Mouse (Mus musculus): Measurements from ENCODE around the gene Ptprf. TPM values are rescaled to one million over a fixed set of nuclear protein-coding genes. Genes with fewer than 3 reads are reported as not detected.
A peak's percentile ranks its signal among the peaks of the same experiment; 100 is the strongest.

The Ptprf gene
- polyA plus RNA-seq, 1 experiment from 2014 or later, result 14.3 TPM

DNA sequence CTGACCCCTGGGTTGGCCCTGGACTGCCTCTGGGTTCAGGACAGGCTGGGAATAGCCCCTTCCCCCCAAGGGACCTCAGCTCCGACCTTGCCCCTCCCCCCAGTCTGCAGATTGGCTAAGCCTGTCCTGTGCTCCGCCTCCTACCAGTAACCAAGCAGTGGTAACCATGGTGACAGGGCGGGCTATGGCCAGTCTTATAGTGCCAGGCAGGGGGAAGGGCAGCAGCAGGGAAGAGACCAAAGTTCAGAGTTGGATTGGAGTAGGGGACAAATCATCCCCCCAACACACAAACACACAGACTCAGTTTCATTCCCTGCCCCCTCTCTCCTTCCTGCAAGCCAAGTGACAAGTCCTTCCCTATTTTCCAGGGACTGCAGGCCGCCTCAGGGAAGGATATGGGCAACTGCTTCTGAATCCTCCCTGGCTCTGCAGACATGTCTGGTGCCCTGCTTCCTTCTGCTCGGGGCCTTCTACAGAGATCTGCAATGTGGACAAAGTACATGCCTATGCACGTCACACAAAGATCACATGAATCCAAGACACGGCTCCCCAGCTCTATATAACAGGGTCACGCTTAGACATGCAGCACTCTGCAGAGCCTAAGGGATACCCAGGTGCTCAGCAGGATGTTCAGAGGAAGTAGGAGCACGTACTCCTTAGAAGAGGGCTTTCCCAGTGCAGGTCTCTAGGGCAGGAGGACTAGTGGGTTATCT is 14.5 kb downstream of the Ptprf start:
- peak; percentile 86 for ATAC-seq (ENCODE audit: low read depth)

DNA sequence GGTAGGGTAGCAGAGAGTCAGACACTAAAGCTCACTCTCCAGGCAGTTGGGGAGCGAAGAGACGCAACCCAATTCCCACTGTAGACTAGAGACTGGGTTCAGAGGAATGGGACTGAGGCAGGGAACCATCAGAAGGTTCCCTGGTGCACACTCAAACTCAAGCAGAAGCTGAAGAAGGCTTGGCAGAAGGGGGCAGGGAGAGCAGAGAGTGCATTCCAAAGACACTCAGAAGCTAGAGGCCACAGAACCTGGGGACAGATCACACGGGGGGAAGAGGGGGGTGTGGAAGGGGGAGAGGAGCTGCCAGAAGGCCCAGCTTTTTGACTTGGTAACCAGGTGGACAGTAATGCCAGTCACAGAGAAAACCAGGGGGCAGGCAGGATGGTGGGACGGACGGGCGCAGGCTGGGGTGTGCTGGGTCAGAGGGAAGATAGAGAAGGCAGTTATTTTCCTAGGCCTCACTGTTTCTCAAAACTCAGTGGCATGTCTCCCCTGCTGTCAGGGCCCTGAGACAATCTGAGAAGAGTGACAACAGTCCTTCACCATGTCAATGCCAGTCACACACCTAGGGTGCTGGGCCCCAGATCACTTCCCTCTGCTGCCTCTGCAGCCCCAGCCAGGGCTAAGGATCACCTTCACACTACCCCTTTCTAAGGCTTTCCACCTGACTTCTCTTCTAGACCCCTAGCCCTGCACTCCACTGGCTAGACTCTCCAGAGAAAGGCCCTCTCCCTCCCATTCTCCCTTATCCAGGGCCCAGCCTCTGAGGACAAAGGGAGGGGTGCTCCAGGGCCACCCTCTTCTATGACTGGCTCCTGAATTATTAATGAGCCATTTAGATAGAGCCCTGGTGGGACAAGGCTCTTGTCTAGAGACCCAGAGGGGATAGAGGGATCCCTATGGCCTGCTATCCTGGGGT is 15.3 kb downstream of the Ptprf start:
- Histone ChIP-seq H3K4me3 (ENCODE audit: low read depth, low read length) (no peak overlapping the region), H3K9ac (ENCODE audit: low read depth, low read length) (no peak overlapping the region), H3K27ac (ENCODE audit: low read length) (peak overlapping the region; percentile 13), H3K27me3 (ENCODE audit: control insufficient read depth, insufficient read depth, low read depth, low read length) (no peaks in the 10 kb centered on the region), H3K9me3 (replicated peaks; ENCODE audit: control insufficient read depth, low read length) (no peaks in the 10 kb centered on the region; the same call in 1 of the 2 replicates), H3K36me3 (ENCODE audit: control insufficient read depth, insufficient read depth) (peaks cover 2% of the 10 kb centered on the region; the same call in 1 of the 2 replicates), H3K4me2 (ENCODE audit: low read depth, low read length) (no peak overlapping the region), H3K4me1 (ENCODE audit: control insufficient read depth, low read depth, low read length) (peaks cover 29% of the 10 kb centered on the region)
- peak; percentile 35 for ATAC-seq (ENCODE audit: low read depth)
- WGBS (ENCODE audit: insufficient replicate concordance), result 62% methylated on average over 6 of the region's 6 CpGs

More for the DNA sequence above, 14.5 kb downstream of the Ptprf start:
- peak overlapping the region; percentile 13 for H3K27ac ChIP-seq (ENCODE audit: low read length)
- H3K4me2 ChIP-seq (ENCODE audit: low read depth, low read length), result peak overlapping the region; percentile 25; the same call in 1 of the 2 replicates
- WGBS (ENCODE audit: insufficient replicate concordance), result 35% methylated on average over 9 of the region's 9 CpGs
- no peak overlapping the region for H3K9ac ChIP-seq (ENCODE audit: low read depth, low read length)
- H3K27me3 ChIP-seq (ENCODE audit: control insufficient read depth, insufficient read depth, low read depth, low read length), result no peaks in the 10 kb centered on the region
- no peaks in the 10 kb centered on the region for H3K9me3 ChIP-seq (replicated peaks; ENCODE audit: control insufficient read depth, low read length)
- no peak overlapping the region for H3K4me3 ChIP-seq (ENCODE audit: low read depth, low read length)
- peaks cover 29% of the 10 kb centered on the region for H3K4me1 ChIP-seq (ENCODE audit: control insufficient read depth, low read depth, low read length)
- no peaks in the 10 kb centered on the region for H3K36me3 ChIP-seq (ENCODE audit: control insufficient read depth, insufficient read depth)

DNA sequence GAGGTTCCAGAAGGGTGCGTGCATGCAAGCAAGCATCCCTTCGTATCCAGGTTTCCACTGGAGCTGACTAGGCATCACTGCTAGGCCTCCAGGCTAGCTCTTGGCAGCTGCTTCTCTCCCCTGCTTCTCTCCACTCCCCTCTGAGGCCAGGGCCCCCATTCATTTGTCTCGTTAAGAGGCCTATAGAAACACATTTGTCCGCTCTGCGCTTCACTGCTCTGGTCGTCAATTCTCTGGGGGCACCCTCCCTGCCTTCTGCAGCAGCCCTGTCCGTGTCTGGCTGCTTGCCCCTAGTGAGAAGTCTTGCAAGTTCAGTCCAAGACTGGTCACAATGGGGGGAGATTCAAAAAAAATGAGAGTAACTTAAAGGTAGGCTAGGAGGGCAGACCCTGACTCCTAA is 16.7 kb downstream of the Ptprf start:
- no peak overlapping the region for H3K9ac ChIP-seq (ENCODE audit: low read depth, low read length)
- H3K4me2 ChIP-seq (ENCODE audit: low read depth, low read length), result no peak overlapping the region
- ATAC-seq (ENCODE audit: low read depth), result no peak
- no peak overlapping the region for H3K27ac ChIP-seq (ENCODE audit: low read length)
- H3K36me3 ChIP-seq (ENCODE audit: control insufficient read depth, insufficient read depth), result peaks cover 5% of the 10 kb centered on the region; the same call in 1 of the 2 replicates
- 58% methylated on average over 7 of the region's 7 CpGs for WGBS (ENCODE audit: insufficient replicate concordance)
- H3K4me3 ChIP-seq (ENCODE audit: low read depth, low read length), result no peak overlapping the region
- no peaks in the 10 kb centered on the region for H3K27me3 ChIP-seq (ENCODE audit: control insufficient read depth, insufficient read depth, low read depth, low read length)
- H3K9me3 ChIP-seq (replicated peaks; ENCODE audit: control insufficient read depth, low read length), result no peaks in the 10 kb centered on the region; the same call in 1 of the 2 replicates
- peaks cover 27% of the 10 kb centered on the region for H3K4me1 ChIP-seq (ENCODE audit: control insufficient read depth, low read depth, low read length)

DNA sequence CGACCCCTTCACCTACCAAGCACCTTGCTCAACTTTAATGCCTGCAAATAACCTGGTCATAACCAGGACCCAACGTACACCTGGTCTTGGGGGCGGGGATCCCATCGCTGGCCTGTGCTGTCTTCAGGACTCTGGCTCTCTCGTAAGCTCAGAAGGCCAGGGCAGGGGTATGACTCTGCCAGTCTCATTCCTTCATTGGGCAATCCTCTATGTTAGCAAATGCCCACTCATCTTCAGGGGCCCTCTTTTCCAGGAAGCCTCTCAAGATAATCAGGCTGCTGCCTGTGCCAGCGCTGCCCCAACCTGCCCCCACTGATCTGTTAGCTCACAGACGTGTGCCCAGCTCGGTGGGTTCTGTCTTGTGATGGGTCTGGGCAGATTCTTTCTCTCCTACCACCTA is 17.2 kb downstream of the Ptprf start:
- Histone ChIP-seq H3K4me1 (ENCODE audit: control insufficient read depth, low read depth, low read length) (peaks cover 27% of the 10 kb centered on the region), H3K27ac (ENCODE audit: low read length) (peak overlapping the region; percentile 22), H3K36me3 (ENCODE audit: control insufficient read depth, insufficient read depth) (peaks cover 5% of the 10 kb centered on the region; the same call in 1 of the 2 replicates), H3K9me3 (replicated peaks; ENCODE audit: control insufficient read depth, low read length) (no peaks in the 10 kb centered on the region; the same call in 1 of the 2 replicates), H3K27me3 (ENCODE audit: control insufficient read depth, insufficient read depth, low read depth, low read length) (no peaks in the 10 kb centered on the region), H3K4me3 (ENCODE audit: low read depth, low read length) (no peak overlapping the region), H3K4me2 (ENCODE audit: low read depth, low read length) (no peak overlapping the region), H3K9ac (ENCODE audit: low read depth, low read length) (no peak overlapping the region)
- WGBS (ENCODE audit: insufficient replicate concordance), result 54% methylated on average over 8 of the region's 8 CpGs
- no peak for ATAC-seq (ENCODE audit: low read depth)

DNA sequence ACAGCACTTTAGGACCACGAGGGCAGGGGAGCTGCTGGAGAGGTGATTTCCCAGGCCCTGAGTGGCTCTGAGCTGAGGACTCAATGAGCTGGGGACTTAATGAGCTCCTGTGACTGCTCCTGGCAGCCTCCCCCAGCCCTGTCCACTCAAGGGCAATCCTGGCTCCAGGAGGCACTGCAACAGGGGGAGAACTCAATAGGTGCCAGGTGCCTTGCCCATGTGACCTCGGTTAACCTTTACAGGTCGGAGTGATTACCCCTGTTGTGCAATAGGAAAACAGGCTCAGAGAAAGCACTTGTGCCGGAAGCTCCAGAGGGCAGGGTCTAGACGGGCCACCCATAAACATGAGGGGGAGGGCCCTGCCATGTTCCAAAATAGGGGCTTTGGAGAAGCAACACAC is 17.7 kb downstream of the Ptprf start:
- peak; percentile 51 for ATAC-seq (ENCODE audit: low read depth)
- Histone ChIP-seq H3K4me3 (ENCODE audit: low read depth, low read length) (no peak overlapping the region), H3K4me1 (ENCODE audit: control insufficient read depth, low read depth, low read length) (peaks cover 27% of the 10 kb centered on the region), H3K4me2 (ENCODE audit: low read depth, low read length) (no peak overlapping the region), H3K27me3 (ENCODE audit: control insufficient read depth, insufficient read depth, low read depth, low read length) (no peaks in the 10 kb centered on the region), H3K36me3 (ENCODE audit: control insufficient read depth, insufficient read depth) (peaks cover 5% of the 10 kb centered on the region; the same call in 1 of the 2 replicates), H3K9me3 (replicated peaks; ENCODE audit: control insufficient read depth, low read length) (no peaks in the 10 kb centered on the region; the same call in 1 of the 2 replicates), H3K9ac (ENCODE audit: low read depth, low read length) (no peak overlapping the region), H3K27ac (ENCODE audit: low read length) (peak overlapping the region; percentile 57; the same call in 1 of the 2 replicates)
- 35% methylated on average over 5 of the region's 5 CpGs for WGBS (ENCODE audit: insufficient replicate concordance)

DNA sequence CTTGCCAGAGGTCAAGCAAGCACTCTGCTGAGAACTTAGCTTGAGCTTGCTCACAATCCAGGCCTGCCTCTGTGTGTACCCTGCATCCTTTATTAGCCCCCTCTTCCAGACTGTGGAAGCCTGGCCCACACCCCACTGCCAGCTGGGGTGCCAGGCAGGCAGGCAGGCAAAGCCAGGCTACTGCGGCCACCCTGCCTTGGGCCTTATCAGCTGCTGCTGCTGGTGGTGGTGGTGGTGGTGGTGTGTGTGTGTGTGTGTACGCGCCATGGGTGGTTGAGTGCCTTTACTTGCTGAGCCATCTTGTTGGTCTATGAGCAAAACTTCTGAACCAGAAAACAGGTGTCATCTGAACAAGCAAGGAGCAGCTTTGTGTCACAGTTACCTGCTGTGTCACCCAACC is 18.3 kb downstream of the Ptprf start:
- H3K4me2 ChIP-seq (ENCODE audit: low read depth, low read length), result no peak overlapping the region

DNA sequence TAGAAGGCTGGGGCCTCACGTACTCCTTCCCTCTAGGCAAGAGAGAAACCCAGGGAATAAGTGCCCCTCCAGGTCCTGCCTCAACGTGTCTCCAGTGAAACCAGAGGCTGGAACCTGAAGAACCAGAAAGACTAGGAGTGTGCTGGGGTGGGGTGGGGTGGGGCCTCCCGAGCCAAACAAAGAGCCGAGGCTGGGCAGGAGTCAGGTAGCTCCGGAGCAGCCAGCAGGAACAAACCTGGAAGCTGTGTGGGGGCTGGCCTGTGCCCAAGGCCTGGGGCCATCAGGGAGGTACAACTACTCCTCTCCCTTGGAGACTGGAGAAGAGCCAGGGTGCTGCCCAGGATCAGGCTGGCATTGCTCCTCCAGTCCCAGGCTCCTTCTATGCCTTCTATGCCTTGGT is 18.9 kb downstream of the Ptprf start:
- no peaks in the 10 kb centered on the region; the same call in 1 of the 2 replicates for H3K9me3 ChIP-seq (replicated peaks; ENCODE audit: control insufficient read depth, low read length)
- H3K4me3 ChIP-seq (ENCODE audit: low read depth, low read length), result no peak overlapping the region
- 60% methylated on average over 5 of the region's 5 CpGs for WGBS (ENCODE audit: insufficient replicate concordance)
- no peak overlapping the region for H3K9ac ChIP-seq (ENCODE audit: low read depth, low read length)
- H3K4me1 ChIP-seq (ENCODE audit: control insufficient read depth, low read depth, low read length), result peaks cover 22% of the 10 kb centered on the region
- no peak overlapping the region for H3K27ac ChIP-seq (ENCODE audit: low read length)
- H3K36me3 ChIP-seq (ENCODE audit: control insufficient read depth, insufficient read depth), result peaks cover 5% of the 10 kb centered on the region; the same call in 1 of the 2 replicates
- no peak overlapping the region for H3K4me2 ChIP-seq (ENCODE audit: low read depth, low read length)
- no peak for ATAC-seq (ENCODE audit: low read depth)
- H3K27me3 ChIP-seq (ENCODE audit: control insufficient read depth, insufficient read depth, low read depth, low read length), result no peaks in the 10 kb centered on the region

More for the DNA sequence above, 18.3 kb downstream of the Ptprf start:
- Histone ChIP-seq H3K9ac (ENCODE audit: low read depth, low read length) (no peak overlapping the region), H3K9me3 (replicated peaks; ENCODE audit: control insufficient read depth, low read length) (no peaks in the 10 kb centered on the region; the same call in 1 of the 2 replicates), H3K27ac (ENCODE audit: low read length) (peak overlapping the region; percentile 57; the same call in 1 of the 2 replicates), H3K27me3 (ENCODE audit: control insufficient read depth, insufficient read depth, low read depth, low read length) (no peaks in the 10 kb centered on the region), H3K36me3 (ENCODE audit: control insufficient read depth, insufficient read depth) (peaks cover 5% of the 10 kb centered on the region; the same call in 1 of the 2 replicates), H3K4me1 (ENCODE audit: control insufficient read depth, low read depth, low read length) (peaks cover 27% of the 10 kb centered on the region), H3K4me3 (ENCODE audit: low read depth, low read length) (no peak overlapping the region)
- 45% methylated on average over 3 of the region's 3 CpGs for WGBS (ENCODE audit: insufficient replicate concordance)
- no peak for ATAC-seq (ENCODE audit: low read depth)

DNA sequence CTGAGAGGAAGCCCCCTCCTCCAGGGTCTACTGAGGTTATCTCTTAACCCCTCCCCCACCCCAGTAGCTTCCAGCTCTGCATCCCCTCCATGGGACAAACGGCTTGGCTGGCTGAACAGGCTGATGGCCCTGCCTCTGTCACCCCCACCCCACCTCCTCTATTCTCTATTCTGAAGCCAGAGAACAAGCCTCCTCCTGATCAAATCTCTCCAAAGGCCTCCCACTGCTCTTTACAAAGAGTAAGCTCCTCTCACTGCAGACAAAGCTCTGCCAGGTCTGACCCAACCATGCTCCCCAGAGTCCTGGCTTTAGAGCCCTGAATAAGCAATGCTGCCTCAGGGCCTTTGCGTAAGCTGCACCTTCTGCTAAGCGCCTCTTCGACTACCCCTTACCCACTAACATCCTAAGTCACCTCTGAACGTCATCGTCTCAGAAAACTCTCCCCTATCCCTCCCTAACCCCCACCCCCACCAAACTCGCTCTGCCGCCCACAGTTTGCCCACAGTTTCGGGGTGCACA is 19.6 kb downstream of the Ptprf start:
- Histone ChIP-seq H3K4me3 (ENCODE audit: low read depth, low read length) (no peak overlapping the region), H3K27me3 (ENCODE audit: control insufficient read depth, insufficient read depth, low read depth, low read length) (no peaks in the 10 kb centered on the region), H3K36me3 (ENCODE audit: control insufficient read depth, insufficient read depth) (peaks cover 5% of the 10 kb centered on the region; the same call in 1 of the 2 replicates), H3K27ac (ENCODE audit: low read length) (no peak overlapping the region), H3K4me2 (ENCODE audit: low read depth, low read length) (no peak overlapping the region), H3K4me1 (ENCODE audit: control insufficient read depth, low read depth, low read length) (peaks cover 21% of the 10 kb centered on the region), H3K9me3 (replicated peaks; ENCODE audit: control insufficient read depth, low read length) (no peaks in the 10 kb centered on the region; the same call in 1 of the 2 replicates), H3K9ac (ENCODE audit: low read depth, low read length) (no peak overlapping the region)
- WGBS (ENCODE audit: insufficient replicate concordance), result 64% methylated on average over 9 of the region's 9 CpGs
- ATAC-seq (ENCODE audit: low read depth), result no peak
